Mouse (Mus musculus) adrenal gland, postnatal 25 days (tissue): ENCODE data around the gene Barx1. TPM values are rescaled to one million over a fixed set of nuclear protein-coding genes. Genes with fewer than 3 reads are reported as not detected.

Experiments used
- total RNA-seq: library from RNA; stranded (reverse); gene quantifications from 2 replicates; pipeline ENCODE4 v1.2.3, GENCODE M21; 2021

Barx1 gene
- total RNA-seq, 1 experiment from 2014 or later: not detected

Other genes starting within 250 kb of the Barx1 start
- 9.4 and 12.2 TPM in 2 replicates for gene Zfp169, start 149.5 kb upstream of the Barx1 start, total RNA-seq
- not detected in 2 replicates for gene A830005F24Rik, start 149.4 kb upstream of the Barx1 start, total RNA-seq
- gene Ptpdc1, start 37.3 kb upstream of the Barx1 start, total RNA-seq: 5.5 and 11.3 TPM in 2 replicates
- 42.7 and 43.0 TPM in 2 replicates for gene Phf2, start 208.1 kb downstream of the Barx1 start, total RNA-seq